Mouse (Mus musculus): Measurements from ENCODE around the gene Epn1. TPM values are rescaled to one million over a fixed set of nuclear protein-coding genes. Genes with fewer than 3 reads are reported as not detected.
A peak's percentile ranks its signal among the peaks of the same experiment; 100 is the strongest.

Gene Epn1
- polyA plus RNA-seq, 1 experiment from 2014 or later: 65.1 TPM

GRCm38 (mm10) chr7:5092381-5092780 is 12.3 kb downstream of the Epn1 start:
- no peak for DNase-seq (ENCODE audit: low spot score)
- no peak overlapping the region for H3K9ac ChIP-seq (ENCODE audit: low read length)
- H3K36me3 ChIP-seq (ENCODE audit: control insufficient read depth, insufficient read depth, low read length): peaks cover 82% of the 10 kb centered on the region
- no peaks in the 10 kb centered on the region for H3K4me1 ChIP-seq (replicated peaks; ENCODE audit: control insufficient read depth, insufficient read depth, low read length)
- no peaks in the 10 kb centered on the region for H3K9me3 ChIP-seq (ENCODE audit: control insufficient read depth, low read length)
- 74% methylated on average over 6 of the region's 6 CpGs for WGBS
- H3K27ac ChIP-seq (ENCODE audit: low read depth): no peak overlapping the region
- H3K4me3 ChIP-seq (ENCODE audit: low read depth, low read length): no peak overlapping the region
- no peak overlapping the region for H3K4me2 ChIP-seq (ENCODE audit: low read length)
- H3K27me3 ChIP-seq (replicated peaks; ENCODE audit: control insufficient read depth, insufficient read depth, low read length): no peaks in the 10 kb centered on the region
- ATAC-seq (replicated peaks; ENCODE audit: low FRiP score, low TSS enrichment, low read depth): no peak

GRCm38 (mm10) chr7:5092831-5093510 is 12.9 kb downstream of the Epn1 start:
- ATAC-seq (replicated peaks; ENCODE audit: low FRiP score, low TSS enrichment, low read depth): no peak
- H3K9ac ChIP-seq (ENCODE audit: low read length): no peak overlapping the region
- WGBS: 81% methylated on average over 21 of the region's 21 CpGs
- H3K4me2 ChIP-seq (ENCODE audit: low read length): no peak overlapping the region
- DNase-seq (ENCODE audit: low spot score): no peak
- peaks cover 85% of the 10 kb centered on the region for H3K36me3 ChIP-seq (ENCODE audit: control insufficient read depth, insufficient read depth, low read length)
- no peaks in the 10 kb centered on the region for H3K9me3 ChIP-seq (ENCODE audit: control insufficient read depth, low read length)
- H3K4me3 ChIP-seq (ENCODE audit: low read depth, low read length): no peak overlapping the region
- no peak overlapping the region for H3K27ac ChIP-seq (ENCODE audit: low read depth)
- no peaks in the 10 kb centered on the region for H3K27me3 ChIP-seq (replicated peaks; ENCODE audit: control insufficient read depth, insufficient read depth, low read length)
- H3K4me1 ChIP-seq (replicated peaks; ENCODE audit: control insufficient read depth, insufficient read depth, low read length): no peaks in the 10 kb centered on the region

GRCm38 (mm10) chr7:5098769-5099168 is 18.7 kb downstream of the Epn1 start:
- Histone ChIP-seq H3K27ac (ENCODE audit: low read depth) (no peak overlapping the region), H3K36me3 (ENCODE audit: control insufficient read depth, insufficient read depth, low read length) (peaks cover 55% of the 10 kb centered on the region), H3K4me2 (ENCODE audit: low read length) (no peak overlapping the region), H3K4me3 (ENCODE audit: low read depth, low read length) (no peak overlapping the region), H3K9ac (ENCODE audit: low read length) (no peak overlapping the region), H3K9me3 (ENCODE audit: control insufficient read depth, low read length) (no peaks in the 10 kb centered on the region), H3K4me1 (replicated peaks; ENCODE audit: control insufficient read depth, insufficient read depth, low read length) (no peaks in the 10 kb centered on the region), H3K27me3 (replicated peaks; ENCODE audit: control insufficient read depth, insufficient read depth, low read length) (no peaks in the 10 kb centered on the region)
- WGBS: 86% methylated on average over 5 of the region's 5 CpGs
- ATAC-seq (replicated peaks; ENCODE audit: low FRiP score, low TSS enrichment, low read depth) (no peak), DNase-seq (ENCODE audit: low spot score) (no peak)

- H3K4me1 ChIP-seq (replicated peaks; ENCODE audit: control insufficient read depth, insufficient read depth, low read length): no peaks in the 10 kb centered on the region
- no peak overlapping the region for H3K4me3 ChIP-seq (ENCODE audit: low read depth, low read length)
- DNase-seq (ENCODE audit: low spot score) (no peak), ATAC-seq (replicated peaks; ENCODE audit: low FRiP score, low TSS enrichment, low read depth) (no peak; the same call in 1 of the 2 replicates)
- no peaks in the 10 kb centered on the region for H3K27me3 ChIP-seq (replicated peaks; ENCODE audit: control insufficient read depth, insufficient read depth, low read length)
- H3K27ac ChIP-seq (ENCODE audit: low read depth): no peak overlapping the region
- 80% methylated on average over 3 of the region's 3 CpGs for WGBS
- no peaks in the 10 kb centered on the region for H3K9me3 ChIP-seq (ENCODE audit: control insufficient read depth, low read length)
- H3K9ac ChIP-seq (ENCODE audit: low read length): no peak overlapping the region
- no peak overlapping the region for H3K4me2 ChIP-seq (ENCODE audit: low read length)
- H3K36me3 ChIP-seq (ENCODE audit: control insufficient read depth, insufficient read depth, low read length): peaks cover 45% of the 10 kb centered on the region
Observed at GRCm38 (mm10) chr7:5099796-5100195, 19.8 kb downstream of the Epn1 start.

- Histone ChIP-seq H3K9ac (ENCODE audit: low read length) (no peak overlapping the region), H3K4me3 (ENCODE audit: low read depth, low read length) (no peak overlapping the region), H3K27me3 (replicated peaks; ENCODE audit: control insufficient read depth, insufficient read depth, low read length) (no peaks in the 10 kb centered on the region), H3K27ac (ENCODE audit: low read depth) (no peak overlapping the region), H3K4me1 (replicated peaks; ENCODE audit: control insufficient read depth, insufficient read depth, low read length) (no peaks in the 10 kb centered on the region), H3K36me3 (ENCODE audit: control insufficient read depth, insufficient read depth, low read length) (peaks cover 32% of the 10 kb centered on the region), H3K4me2 (ENCODE audit: low read length) (no peak overlapping the region), H3K9me3 (ENCODE audit: control insufficient read depth, low read length) (no peaks in the 10 kb centered on the region)
- ATAC-seq (replicated peaks; ENCODE audit: low FRiP score, low TSS enrichment, low read depth): no peak
- 84% methylated on average over 10 of the region's 10 CpGs for WGBS
- DNase-seq (ENCODE audit: low spot score): no peak
Observed at GRCm38 (mm10) chr7:5101066-5101663, 21.1 kb downstream of the Epn1 start.

- Histone ChIP-seq H3K36me3 (ENCODE audit: control insufficient read depth, insufficient read depth, low read length) (peaks cover 18% of the 10 kb centered on the region), H3K4me1 (replicated peaks; ENCODE audit: control insufficient read depth, insufficient read depth, low read length) (no peaks in the 10 kb centered on the region), H3K4me2 (ENCODE audit: low read length) (no peak overlapping the region), H3K9ac (ENCODE audit: low read length) (no peak overlapping the region), H3K9me3 (ENCODE audit: control insufficient read depth, low read length) (no peaks in the 10 kb centered on the region), H3K27me3 (replicated peaks; ENCODE audit: control insufficient read depth, insufficient read depth, low read length) (no peaks in the 10 kb centered on the region), H3K27ac (ENCODE audit: low read depth) (no peak overlapping the region), H3K4me3 (ENCODE audit: low read depth, low read length) (no peak overlapping the region)
- ATAC-seq (replicated peaks; ENCODE audit: low FRiP score, low TSS enrichment, low read depth) (no peak), DNase-seq (ENCODE audit: low spot score) (no peak)
- 88% methylated on average over 2 of the region's 2 CpGs for WGBS
Observed at GRCm38 (mm10) chr7:5102564-5102963, 22.5 kb downstream of the Epn1 start.

- no peaks in the 10 kb centered on the region for H3K27me3 ChIP-seq (replicated peaks; ENCODE audit: control insufficient read depth, insufficient read depth, low read length)
- ATAC-seq (replicated peaks; ENCODE audit: low FRiP score, low TSS enrichment, low read depth) (no peak), DNase-seq (ENCODE audit: low spot score) (peak; percentile 10)
- WGBS: 77% methylated on average over 4 of the region's 4 CpGs
- no peak overlapping the region for H3K9ac ChIP-seq (ENCODE audit: low read length)
- no peaks in the 10 kb centered on the region for H3K9me3 ChIP-seq (ENCODE audit: control insufficient read depth, low read length)
- no peak overlapping the region for H3K4me3 ChIP-seq (ENCODE audit: low read depth, low read length)
- H3K4me1 ChIP-seq (replicated peaks; ENCODE audit: control insufficient read depth, insufficient read depth, low read length): no peaks in the 10 kb centered on the region
- no peak overlapping the region for H3K4me2 ChIP-seq (ENCODE audit: low read length)
- H3K36me3 ChIP-seq (ENCODE audit: control insufficient read depth, insufficient read depth, low read length): no peaks in the 10 kb centered on the region
- H3K27ac ChIP-seq (ENCODE audit: low read depth): no peak overlapping the region
Observed at GRCm38 (mm10) chr7:5108272-5108671, 28.2 kb downstream of the Epn1 start.

GRCm38 (mm10) chr7:5109301-5109700 is 29.3 kb downstream of the Epn1 start:
- Histone ChIP-seq H3K4me2 (ENCODE audit: low read length) (no peak overlapping the region), H3K9ac (ENCODE audit: low read length) (no peak overlapping the region), H3K27ac (ENCODE audit: low read depth) (no peak overlapping the region), H3K36me3 (ENCODE audit: control insufficient read depth, insufficient read depth, low read length) (no peaks in the 10 kb centered on the region), H3K9me3 (ENCODE audit: control insufficient read depth, low read length) (no peaks in the 10 kb centered on the region), H3K4me1 (replicated peaks; ENCODE audit: control insufficient read depth, insufficient read depth, low read length) (no peaks in the 10 kb centered on the region), H3K27me3 (replicated peaks; ENCODE audit: control insufficient read depth, insufficient read depth, low read length) (no peaks in the 10 kb centered on the region), H3K4me3 (ENCODE audit: low read depth, low read length) (no peak overlapping the region)
- DNase-seq (ENCODE audit: low spot score) (no peak), ATAC-seq (replicated peaks; ENCODE audit: low FRiP score, low TSS enrichment, low read depth) (no peak)
- WGBS: 81% methylated on average over 8 of the region's 8 CpGs

GRCm38 (mm10) chr7:5112701-5113100 is 32.7 kb downstream of the Epn1 start:
- Histone ChIP-seq H3K4me2 (ENCODE audit: low read length) (no peak overlapping the region), H3K9ac (ENCODE audit: low read length) (no peak overlapping the region), H3K36me3 (ENCODE audit: control insufficient read depth, insufficient read depth, low read length) (no peaks in the 10 kb centered on the region), H3K27ac (ENCODE audit: low read depth) (no peak overlapping the region), H3K27me3 (replicated peaks; ENCODE audit: control insufficient read depth, insufficient read depth, low read length) (no peaks in the 10 kb centered on the region), H3K4me3 (ENCODE audit: low read depth, low read length) (no peak overlapping the region), H3K9me3 (ENCODE audit: control insufficient read depth, low read length) (no peaks in the 10 kb centered on the region), H3K4me1 (replicated peaks; ENCODE audit: control insufficient read depth, insufficient read depth, low read length) (no peaks in the 10 kb centered on the region)
- DNase-seq (ENCODE audit: low spot score): no peak
- no peak for ATAC-seq (replicated peaks; ENCODE audit: low FRiP score, low TSS enrichment, low read depth)
- WGBS: 43% methylated on average over 3 of the region's 3 CpGs

All from intestine, embryonic 14.5 days (tissue).